Mouse (Mus musculus) CD4-positive, CD25-positive, alpha-beta regulatory T cell (primary cell): Measurements from ENCODE around the gene Asb1. TPM values are rescaled to one million over a fixed set of nuclear protein-coding genes. Genes with fewer than 3 reads are reported as not detected.

ENCODE experiments used
- polyA plus RNA-seq: library from polyadenylated mRNA; unstranded; fragments of 100-300 nt; shearing (Covaris generic); gene quantifications from one replicate; pipeline ENCODE4 v1.2.1, GENCODE M21; 2017

Asb1 gene
- polyA plus RNA-seq: 7.0 TPM

DNA sequence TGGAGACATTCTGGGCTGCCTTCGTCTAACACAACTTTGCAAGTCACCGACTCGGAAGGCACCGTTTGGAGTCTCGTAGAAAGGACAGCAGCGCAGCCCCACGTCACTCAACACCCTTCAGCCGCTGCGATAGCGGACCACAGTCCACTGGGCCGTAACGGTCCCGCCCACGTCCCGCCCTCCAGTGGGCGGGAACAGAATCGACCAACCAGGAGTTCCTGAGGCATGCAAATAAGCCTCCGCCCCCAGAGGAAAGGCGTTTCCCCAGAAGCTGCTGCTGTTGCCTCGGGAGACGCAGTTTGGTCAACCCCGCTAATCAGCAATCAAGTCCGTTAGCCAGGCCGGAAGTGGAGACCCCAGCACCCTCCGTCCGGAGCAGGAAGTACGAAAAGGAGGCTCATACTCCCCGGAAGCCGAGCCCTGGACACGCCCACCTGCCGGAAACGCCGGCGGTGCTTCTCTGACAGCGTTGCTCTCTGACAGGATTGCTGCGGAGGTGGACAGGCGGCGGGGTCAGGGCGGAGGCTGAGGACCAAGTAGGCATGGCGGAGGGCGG lies at the start of gene Asb1:
Gene Asb1, plus strand, starts transcription at position 274 of the 556 bp plus-strand sequence.

GRCm38 (mm10) chr1:91494457-91495140 lies 45.7 kb upstream of the Asb1 start, which contains the start of gene Traf3ip1:
Traf3ip1 (plus strand) TSS chr1:91494647.

Other genes with a start within 250 kb of the Asb1 start
- gene Scly, start 242.2 kb upstream of the Asb1 start, polyA plus RNA-seq: 38.4 TPM
- gene Espnl, start 218.5 kb upstream of the Asb1 start, polyA plus RNA-seq: 0.05 TPM
- not detected for gene Klhl30, start 189.5 kb upstream of the Asb1 start, polyA plus RNA-seq
- gene Erfe, start 174.1 kb upstream of the Asb1 start, polyA plus RNA-seq: not detected
- gene Ilkap, start 141.7 kb upstream of the Asb1 start, polyA plus RNA-seq: 146 TPM
- gene Hes6, start 126.5 kb upstream of the Asb1 start, polyA plus RNA-seq: 80.5 TPM
- gene Per2, start 81.2 kb upstream of the Asb1 start, polyA plus RNA-seq: 5.6 TPM
- 6.3 TPM for gene Traf3ip1, start 45.9 kb upstream of the Asb1 start, polyA plus RNA-seq